Mouse (Mus musculus) granulocyte monocyte progenitor cell, adult 5-6 weeks (primary cell): ENCODE results near the gene Grsf1. TPM values are rescaled to one million over a fixed set of nuclear protein-coding genes. Genes with fewer than 3 reads are reported as not detected.

Experiments
- ATAC-seq: replicated peaks from 2 replicates; pipeline ENCODE4 v1.8.0; 2016; ENCODE audit warnings: mild to moderate bottlenecking, moderate TSS enrichment, inconsistent platforms; ENCODE audit not compliant: poor library complexity, severe bottlenecking
- total RNA-seq, 2 experiments: library from RNA; stranded (forward) in 1 of 2; stranded (reverse) in 1 of 2; fragments of 200-712, 200-1000 nt in 1 of 2; fragments of >200 nt in 1 of 2; fragmentation: Nextera tagmentation in 1 of 2; gene quantifications; 2 replicates each; pipeline ENCODE4 v1.2.3; 2014 to 2017

Grsf1 gene
- total RNA-seq (2014; fragmentation: Nextera tagmentation): 57.6 and 66.7 TPM in 2 replicates
- 65.5 and 87.2 TPM in 2 replicates for total RNA-seq (2017)

DNA sequence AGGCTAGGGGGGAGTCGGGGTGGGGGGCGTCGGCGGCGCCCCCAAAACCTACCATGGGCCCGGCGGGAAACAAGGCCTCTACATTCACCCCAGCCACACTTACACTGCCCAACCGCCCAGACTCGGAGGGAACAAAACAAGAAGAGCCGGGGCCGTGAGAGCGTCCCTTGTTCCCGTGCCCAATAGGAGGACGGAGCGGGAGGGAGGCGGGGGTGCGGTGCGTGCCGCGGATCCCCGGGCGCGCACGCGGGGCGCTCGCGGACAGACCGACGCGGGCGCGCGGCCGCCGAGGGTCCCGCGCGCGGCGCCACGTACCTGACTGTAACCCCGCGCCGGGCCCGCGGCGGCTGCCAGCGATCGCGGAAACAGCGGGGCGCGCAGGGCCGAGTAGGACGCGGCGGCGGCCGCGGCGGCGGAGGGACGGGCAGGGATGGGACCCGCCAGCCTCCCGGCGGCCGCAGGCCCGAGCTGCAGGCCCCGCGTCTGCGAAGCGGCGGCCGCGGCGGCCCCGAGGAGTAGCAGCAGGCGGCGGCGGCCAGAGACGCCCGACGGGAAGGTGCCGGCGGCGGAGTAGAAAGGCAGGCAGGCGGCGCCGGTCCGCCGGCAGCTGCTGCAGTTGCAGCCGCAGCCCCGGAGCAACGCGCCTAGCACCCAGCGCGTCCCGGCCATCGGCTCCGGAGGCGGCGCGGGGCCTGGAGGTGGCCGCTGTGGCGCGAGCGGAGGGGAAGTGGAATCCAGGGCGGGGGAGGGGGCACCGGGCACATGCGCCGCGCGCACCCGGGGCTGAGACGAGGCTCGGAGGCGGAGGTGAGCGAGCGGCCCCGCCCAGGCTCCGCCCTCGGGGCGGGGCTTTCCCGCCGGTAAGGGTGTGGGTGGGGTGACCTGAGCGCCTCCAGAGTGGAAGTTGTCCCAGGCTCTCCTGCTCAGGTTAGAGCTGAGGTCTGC lies at the start of gene Grsf1:
Grsf1 (minus strand) TSS at position 729 of the 945 bp plus-strand sequence.
- ATAC-seq: peak; percentile 77

DNA sequence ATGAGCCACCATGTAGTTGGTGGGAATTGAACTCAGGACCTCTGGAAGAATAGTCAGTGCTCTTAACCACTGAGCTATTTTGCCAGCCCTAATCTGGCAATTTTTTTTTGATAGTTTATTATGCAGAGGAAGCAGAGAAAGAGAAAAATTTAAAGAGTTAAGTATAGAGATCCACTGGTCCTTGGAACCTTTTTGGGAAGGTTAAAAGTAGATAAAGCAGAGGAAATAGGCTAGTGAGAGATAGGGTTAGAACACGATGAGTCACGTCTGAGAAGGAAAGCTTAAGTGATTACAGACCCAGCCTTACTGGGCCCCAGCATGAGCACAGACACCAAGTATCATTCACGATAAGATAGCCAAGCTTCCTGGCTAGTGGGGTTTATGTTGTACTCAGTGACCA lies 48.1 kb upstream of the Grsf1 start:
- no peak for ATAC-seq

DNA sequence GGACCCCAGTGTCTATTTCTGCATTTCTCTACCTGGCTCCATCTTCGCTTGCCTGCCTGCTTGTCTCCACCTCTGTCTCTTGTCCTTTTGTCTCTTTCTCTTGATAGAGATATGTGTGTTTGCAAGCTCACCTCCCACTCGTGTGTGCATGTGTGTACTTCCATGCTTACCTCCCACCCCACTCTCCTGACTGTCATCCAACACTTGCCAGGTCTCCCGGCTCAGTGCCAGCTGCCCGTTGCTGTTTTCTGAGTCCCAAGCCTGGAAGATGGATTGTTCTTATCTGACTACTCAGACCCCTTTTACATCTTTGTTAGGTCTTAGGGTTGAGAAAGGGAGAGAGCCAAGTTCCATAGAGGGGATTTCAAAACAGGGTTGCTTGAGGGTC lies 46.2 kb upstream of the Grsf1 start:
- ATAC-seq: no peak

DNA sequence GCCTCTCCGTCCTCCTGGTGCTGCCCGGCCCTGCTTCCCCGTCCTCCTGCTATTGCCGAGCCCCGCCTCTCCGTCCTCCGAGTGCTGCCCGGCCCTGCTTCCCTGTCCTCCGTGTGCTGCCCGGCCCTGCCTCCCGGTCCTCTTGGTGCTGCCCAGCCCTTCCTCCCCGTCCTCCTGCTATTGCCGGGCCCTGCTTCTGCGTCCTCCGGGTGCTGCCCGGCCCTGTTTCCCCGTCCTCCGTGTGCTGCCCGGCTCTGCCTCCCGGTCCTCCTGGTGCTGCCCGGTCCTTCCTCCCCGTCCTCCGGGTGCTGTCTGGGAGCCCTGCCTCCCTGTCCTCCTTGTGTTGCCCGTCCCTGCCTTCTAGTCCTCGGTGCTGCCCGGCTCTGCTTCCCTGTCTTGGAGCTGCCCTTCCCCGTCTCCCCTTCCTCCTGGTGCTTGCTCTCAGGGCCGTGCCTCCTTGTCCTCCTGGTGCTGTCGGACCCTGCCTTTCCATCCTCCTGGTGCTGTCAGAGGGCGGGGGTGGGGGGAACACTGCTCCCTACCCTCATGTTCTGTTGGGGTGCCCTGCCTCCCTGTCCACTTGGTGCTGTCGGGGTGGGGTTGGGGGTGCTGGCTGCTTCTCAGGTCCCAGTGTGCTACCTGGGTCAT lies 45.7 kb upstream of the Grsf1 start:
- ATAC-seq: peak; percentile 55

GRCm38 (mm10) chr5:88721003-88721475 lies 45.1 kb upstream of the Grsf1 start:
- ATAC-seq: no peak; the same call in 1 of the 2 replicates

GRCm38 (mm10) chr5:88720116-88721002 lies 44.4 kb upstream of the Grsf1 start, which contains the start of gene Mob1b:
TSS of gene Mob1b (plus strand) at chr5:88720855.
- ATAC-seq: peak; percentile 88

DNA sequence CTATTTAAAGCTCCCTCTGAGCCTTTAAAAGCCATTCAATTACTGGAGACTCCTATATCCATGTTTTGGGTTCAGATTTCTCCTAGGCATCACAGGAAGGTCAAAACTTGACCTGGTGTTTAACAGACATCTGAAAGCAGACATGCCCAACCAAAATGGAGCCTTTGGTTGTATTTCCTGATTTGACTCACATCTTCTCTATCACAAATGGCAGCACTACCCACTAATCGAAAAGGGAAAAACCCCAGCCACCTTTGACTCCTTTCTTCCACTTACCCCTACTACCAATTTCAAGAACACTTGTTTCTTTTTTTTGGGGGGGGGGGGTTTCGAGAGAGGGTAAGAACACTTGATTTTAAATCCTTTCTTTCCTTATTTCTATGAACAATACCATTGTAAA lies 41.0 kb upstream of the Grsf1 start:
- no peak for ATAC-seq

DNA sequence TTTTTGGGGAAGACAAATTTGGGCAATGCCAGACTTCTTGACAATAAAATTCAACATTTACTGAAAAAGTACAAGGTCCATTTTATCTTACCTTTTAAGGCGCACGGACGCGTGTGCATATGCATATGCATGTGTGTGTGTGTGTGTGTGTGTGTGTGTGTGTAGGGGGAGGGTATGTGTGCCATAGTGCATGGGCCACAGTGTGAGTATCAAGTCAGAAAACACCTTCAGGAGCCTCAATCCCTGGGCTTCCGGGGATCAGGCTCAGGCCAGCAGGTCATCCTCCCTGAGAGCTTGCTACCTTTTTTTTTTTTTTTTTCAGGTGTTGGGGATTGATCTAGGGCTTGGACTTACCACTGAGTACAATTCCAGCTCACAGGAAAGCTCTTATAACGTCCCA lies 36.4 kb upstream of the Grsf1 start:
- ATAC-seq: no peak

GRCm38 (mm10) chr5:88711618-88712224 lies 35.8 kb upstream of the Grsf1 start:
- ATAC-seq: no peak

- ATAC-seq: no peak
These were observed 35.2 kb upstream of the Grsf1 start for GRCm38 (mm10) chr5:88711128-88711527.

DNA sequence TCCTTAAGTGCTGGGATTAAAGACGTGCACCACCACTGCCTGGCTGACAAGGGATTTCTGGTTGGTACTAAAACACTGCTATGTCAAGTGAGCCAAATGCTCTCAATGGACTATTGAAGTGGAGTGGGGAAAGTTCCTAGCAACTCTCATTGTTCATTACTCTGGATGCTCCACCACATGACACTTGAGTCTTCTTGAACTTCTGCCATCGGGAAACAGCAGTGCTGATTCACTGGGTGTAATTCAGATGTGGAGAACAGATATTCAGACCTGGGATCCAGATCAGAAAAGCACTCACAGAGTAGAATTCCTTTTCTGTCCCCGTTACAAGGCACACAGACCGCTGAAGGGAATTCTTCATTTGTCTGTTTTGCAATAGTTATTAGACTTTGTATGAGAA lies 27.6 kb upstream of the Grsf1 start:
- no peak for ATAC-seq

DNA sequence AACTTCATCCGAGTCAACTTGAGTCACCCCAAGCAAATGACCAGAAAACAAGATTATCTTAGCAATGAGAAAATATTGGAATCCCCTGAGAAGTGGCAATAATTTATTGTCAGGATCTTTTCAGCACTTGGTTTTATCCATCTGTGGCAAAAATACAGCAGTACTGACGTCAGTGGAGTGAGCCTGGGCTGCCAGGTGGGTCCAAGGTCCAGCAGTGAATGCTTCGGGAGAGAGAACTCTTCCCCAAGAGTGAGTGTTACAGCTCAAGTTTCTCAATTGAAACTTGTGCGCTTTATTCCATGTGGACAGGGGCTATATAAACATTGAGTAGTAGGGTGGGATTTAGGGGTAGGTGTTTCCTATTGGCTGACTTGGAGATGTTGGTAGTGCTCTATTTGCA lies 26.1 kb upstream of the Grsf1 start:
- ATAC-seq: no peak

DNA sequence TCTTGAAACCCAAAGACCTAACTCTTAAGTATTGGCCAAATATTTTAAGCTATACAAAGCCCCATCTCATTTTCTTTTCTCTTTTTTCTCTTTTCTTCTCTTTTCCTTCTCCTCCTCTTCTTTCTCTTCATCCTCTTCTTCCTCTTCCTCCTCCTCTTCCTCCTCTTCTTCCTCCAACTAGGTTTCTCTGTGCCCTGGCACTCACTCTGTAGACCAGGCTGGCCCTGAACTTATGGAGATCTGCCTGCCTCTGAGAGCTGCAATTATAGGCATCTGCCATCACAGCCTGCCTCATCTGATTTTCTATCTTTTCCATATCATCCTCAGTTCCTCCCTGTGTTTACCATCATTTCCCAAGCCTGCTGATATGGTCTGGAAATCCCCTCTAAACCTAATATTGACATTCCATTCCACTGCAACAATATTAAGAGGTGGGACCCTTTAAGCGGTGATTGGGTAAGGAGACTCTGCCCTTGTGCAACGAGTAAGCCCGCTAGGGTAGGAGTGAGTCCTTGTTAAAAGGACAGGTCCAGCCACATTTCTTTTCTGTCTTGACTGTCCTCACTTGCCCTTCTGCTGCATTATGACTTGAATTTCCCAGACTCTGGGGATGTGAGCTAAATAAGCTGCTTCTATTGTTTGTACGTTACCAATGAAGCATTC lies 23.4 kb upstream of the Grsf1 start:
- no peak for ATAC-seq

GRCm38 (mm10) chr5:88697291-88697690 lies 21.3 kb upstream of the Grsf1 start:
- no peak for ATAC-seq

- no peak for ATAC-seq
These were observed 17.1 kb upstream of the Grsf1 start for GRCm38 (mm10) chr5:88693057-88693456.

DNA sequence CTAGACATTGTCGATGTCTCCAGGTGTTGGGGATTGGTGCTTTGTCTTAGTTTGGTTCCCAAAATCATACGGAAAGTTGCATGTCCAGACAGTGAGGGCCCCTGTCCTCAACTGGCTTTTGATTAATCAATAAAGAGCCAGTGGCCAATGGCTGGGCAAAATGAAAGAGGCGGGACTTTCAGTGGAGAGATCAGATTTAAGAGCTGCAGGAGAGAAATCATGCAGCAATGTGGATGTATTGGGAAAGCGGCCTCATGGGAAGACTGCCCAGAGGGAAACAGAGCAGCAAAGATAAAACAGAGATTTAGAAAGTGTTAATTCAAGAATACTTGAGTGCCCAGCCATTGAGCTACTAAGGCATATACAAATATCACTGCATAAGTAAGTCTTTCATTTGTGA lies 16.6 kb upstream of the Grsf1 start:
- ATAC-seq: no peak

GRCm38 (mm10) chr5:88691506-88692095 lies 15.6 kb upstream of the Grsf1 start:
- no peak for ATAC-seq

- ATAC-seq: no peak
These were observed 14.9 kb upstream of the Grsf1 start for GRCm38 (mm10) chr5:88690681-88691505.
